Mouse (Mus musculus) megakaryocyte, embryonic 14.5 days (primary cell): ENCODE measurements around the gene Trhr2.

Source experiments
- FLI1 ChIP-seq: IDR thresholded peaks from 2 replicates; pipeline ENCODE4 v1.6.1; 2012; ENCODE audit warnings: low read length, inconsistent platforms, mixed read lengths
- GATA1 ChIP-seq: IDR thresholded peaks from 3 replicates; pipeline ENCODE4 v1.6.1; 2012; ENCODE audit warnings: mixed read lengths, low read length, inconsistent platforms, borderline replicate concordance

- TF ChIP-seq GATA1, result no peak
- no peak for TF ChIP-seq FLI1
These were observed 28.8 kb upstream of the Trhr2 start for GRCm38 (mm10) chr8:122389357-122389756.
